Mouse (Mus musculus) liver, adult 2 months (tissue): ENCODE data around the gene Rspry1.

ENCODE experiments used
- CTCF ChIP-seq: fragments of 200-500 bp; IDR thresholded peaks from 2 replicates; pipeline ENCODE4 v1.5.1; 2011; ENCODE audit warnings: low read depth, low read length, control low read depth
- POLR2A ChIP-seq: fragments of 200-500 bp; IDR thresholded peaks from 2 replicates; pipeline ENCODE4 v1.6.1; 2011; ENCODE audit warnings: low read length, control low read depth; ENCODE audit not compliant: insufficient read depth; ENCODE audit errors: extremely low read depth

- TF ChIP-seq CTCF (no peak), POLR2A (no peak)
Measured at GRCm38 (mm10) chr8:94567159-94567849, 34.4 kb upstream of the Rspry1 start.
